Mouse (Mus musculus): ENCODE measurements around the gene Cdx2.

Gene Cdx2

DNA sequence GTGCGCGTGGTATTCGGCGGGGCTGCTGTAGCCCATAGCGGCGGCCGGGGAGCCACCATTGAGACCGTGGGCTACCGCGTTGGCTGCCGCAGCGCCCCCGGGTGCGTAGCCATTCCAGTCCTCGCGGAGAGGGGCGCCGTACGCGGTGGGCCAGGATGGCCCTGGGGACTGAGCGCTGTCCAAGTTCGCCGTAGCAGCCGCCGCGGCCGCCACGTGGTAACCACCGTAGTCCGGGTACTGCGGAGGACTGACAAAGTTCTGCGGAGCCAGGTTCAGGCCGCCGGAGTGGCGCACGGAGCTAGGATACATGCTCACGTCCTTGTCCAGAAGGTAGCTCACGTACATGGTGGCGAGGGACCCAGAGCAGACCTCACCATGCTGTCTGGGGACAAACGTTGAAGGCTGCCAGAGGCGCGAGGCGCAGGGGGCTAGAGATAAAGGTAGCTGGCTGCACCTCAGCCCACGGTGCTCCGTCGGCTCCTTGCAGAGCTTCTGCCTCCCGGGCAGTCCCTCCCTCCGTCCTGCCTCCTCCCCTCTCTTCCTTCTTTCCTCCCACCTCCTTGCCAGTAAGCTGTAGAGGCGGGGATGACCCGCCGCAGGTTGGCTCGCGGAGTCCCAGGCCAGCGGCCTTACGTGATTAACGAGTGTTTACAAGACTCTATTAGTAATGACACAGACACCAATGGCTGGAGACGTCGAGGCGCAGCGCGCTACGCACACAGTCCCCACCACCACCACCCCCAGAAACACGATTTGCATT lies at the start of gene Cdx2:
Gene Cdx2 (minus strand): TSS at position 633 of the 760 bp plus-strand sequence.
- DNase-seq (ENCODE audit: low spot score in 2 of 2), result no peak

DNA sequence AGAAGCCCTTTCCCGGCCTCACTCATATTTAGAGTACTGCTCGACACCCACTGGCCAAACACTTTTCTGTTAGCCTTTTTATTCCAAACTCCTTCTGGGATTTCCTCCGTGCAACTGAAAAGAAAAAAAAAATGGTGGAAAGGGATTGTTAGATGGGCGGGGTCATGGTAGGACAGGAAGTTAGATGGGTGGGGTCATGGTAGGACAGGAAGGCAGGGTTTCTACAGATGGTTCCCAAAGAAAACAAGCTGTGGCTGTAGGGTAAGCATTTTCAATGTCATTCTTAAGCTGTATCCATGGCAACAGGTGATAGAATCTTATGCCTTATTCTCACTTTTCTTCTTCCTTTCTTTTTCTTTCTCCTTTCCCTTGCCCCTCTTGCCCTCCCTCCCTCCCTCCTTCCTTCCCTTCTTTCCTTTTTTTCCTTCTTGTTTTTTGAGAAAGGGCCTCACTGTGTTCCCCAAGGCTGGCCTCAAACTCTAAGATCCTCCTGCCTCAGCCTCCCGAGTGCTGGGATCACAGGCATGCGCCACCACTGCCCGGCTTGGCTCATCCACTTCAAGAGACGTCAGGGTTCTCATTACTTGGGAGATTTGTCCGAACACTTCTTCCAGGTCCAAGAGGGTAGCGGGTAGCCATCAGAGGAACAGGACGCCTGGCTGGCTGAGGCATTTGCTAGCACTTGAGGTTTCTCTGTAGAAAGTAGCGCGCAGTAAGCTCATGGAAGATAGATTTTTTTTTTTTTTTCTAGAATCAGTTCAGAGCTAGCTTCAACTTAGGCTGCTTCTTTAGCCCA lies 49.4 kb upstream of the Cdx2 start:
- no peak for DNase-seq (ENCODE audit: low spot score in 2 of 2)

DNA sequence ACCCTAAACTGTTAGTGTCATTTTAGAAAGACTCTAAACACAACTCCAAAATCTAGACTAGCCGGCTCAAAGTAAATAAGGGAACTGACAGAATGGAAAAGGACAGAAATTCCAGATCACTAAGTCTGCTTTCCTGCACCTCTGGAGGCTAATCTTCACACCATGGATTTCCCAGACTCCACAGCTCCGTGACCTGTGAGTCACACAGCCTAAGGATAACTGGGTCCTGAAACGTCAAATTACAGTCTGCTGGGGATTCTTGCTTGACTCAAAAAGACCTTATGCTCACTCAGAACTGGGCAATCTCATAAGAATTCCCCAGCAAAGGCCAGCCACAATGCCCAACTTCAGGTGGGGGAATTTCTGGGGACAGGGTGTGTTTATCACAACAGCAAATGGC lies 48.7 kb upstream of the Cdx2 start:
- DNase-seq (ENCODE audit: low spot score in 2 of 2), result no peak

DNA sequence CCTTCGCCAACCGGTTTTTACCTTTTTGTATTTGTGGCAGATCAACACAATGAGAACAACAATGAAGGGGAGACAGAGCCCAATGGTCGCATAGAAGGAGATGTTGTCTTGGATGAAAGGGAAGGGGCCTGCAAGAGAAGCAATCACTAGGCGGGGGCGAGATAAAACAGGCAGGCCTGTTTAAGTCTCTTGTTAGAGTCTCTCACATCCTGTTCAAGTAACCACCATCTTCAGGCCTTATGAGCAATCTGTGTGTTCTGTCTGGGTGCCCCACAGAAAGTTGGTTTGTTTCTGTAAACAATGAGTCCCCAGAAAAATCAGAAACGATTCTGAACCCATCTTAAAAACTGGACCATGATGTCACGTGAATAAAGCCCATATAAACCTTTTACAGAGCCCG lies 47.9 kb upstream of the Cdx2 start:
- DNase-seq (ENCODE audit: low spot score in 2 of 2), result no peak

DNA sequence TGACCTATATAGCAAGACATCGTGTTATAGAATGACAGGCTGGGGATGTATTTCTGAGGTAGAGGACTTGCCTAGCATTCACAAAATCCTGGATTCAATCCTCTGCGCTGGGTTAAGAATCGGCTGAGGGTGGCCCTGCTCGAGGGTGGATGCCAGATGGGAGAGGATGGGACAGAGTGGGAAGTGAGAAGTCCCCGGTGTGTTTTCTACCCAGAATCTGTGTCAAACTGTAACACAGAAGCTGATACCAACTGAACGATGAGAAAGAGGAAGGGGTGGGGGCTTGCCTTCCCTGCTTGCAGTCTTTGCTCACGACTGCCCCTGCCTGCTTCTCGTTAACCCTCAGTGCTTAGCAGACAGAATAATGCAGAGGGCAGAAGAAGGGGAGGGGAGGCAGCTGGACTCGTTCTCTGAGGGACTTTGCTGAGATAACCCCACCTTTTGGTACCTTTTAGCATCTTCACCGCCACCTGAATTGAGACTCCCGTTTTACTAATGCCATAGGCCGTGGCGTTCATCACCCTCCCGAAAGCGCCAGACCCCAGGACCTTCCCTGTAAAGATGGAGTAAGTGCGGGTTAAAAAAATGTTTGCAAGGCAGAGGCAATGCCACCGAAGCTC lies 47.2 kb upstream of the Cdx2 start:
- peak; percentile 70 to 72 for DNase-seq (ENCODE audit: low spot score in 2 of 2)

GRCm38 (mm10) chr5:147351931-147352330 lies 44.9 kb upstream of the Cdx2 start:
- no peak for DNase-seq (ENCODE audit: low spot score in 2 of 2)

- DNase-seq (ENCODE audit: low spot score in 2 of 2), result no peak
These were observed 38.9 kb upstream of the Cdx2 start for GRCm38 (mm10) chr5:147345981-147346380.

DNA sequence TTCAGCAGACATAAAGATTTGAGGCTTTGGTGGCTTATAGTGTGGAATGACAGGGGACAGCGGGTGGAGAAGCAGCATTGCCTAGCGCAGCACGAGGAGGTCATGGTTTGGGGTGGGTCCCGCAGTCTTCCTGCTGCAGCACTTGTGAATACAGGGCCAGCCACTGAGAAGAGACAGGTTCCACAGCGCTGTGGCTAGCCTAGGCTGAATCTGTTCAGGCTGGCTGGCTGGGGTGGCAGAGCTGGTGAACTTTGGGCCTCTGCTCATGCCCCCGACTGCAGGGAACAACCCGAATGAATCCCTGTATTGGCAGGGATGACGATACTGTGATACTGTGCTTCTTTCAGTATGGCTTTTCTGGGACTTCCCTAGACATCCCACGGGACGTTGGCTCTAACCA lies 36.8 kb upstream of the Cdx2 start:
- no peak for DNase-seq (ENCODE audit: low spot score in 2 of 2)

DNA sequence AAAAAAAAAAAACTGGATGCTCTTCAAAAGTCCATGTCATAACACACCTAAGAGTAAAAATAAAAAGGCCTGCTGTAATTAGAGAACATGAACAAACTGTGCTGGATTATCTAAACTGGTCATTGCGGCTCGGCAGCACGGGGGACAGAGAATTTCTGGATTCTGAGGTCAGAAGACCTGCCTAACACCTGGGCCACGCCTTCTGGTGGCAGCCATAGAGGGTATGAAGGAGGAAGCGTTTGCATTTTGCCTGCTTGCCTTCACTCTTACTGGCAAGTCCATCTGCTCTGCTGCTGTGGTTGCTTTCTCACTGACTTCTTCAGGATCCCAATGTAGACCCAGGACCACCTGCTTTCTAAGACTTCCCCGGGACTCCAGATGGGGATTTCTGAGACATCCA lies 35.8 kb upstream of the Cdx2 start:
- DNase-seq (ENCODE audit: low spot score in 2 of 2), result no peak

DNA sequence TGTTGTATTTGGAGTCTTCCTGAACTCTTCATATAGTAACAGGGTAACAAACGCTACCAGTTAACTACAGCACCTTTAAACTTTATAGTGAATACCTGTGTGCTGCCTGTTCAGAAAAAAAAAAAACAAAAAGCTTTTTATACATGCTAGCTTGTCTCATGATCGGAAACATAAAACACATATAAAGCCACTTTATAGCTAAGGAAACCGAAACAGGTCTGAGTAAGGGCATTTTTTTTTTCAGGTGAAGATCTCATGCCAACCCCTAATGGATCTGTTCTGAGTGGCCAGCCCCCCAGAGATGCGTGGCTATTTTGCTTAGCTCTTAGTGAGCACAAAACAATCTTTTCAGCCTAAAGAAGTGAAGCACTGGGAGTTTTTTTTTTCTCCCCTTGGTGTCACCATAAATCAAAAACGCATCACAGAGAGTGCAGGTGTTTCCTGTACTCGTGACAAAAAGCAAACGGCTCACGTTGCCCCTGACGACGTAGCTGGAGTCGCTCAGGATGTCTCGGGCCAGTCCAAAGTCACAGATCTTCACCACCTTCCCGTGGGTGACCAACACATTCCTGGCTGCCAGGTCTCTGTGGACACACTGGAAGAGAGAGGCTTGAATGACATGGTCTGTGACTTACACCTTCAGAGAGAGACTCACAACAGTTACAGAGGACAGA lies 33.8 kb upstream of the Cdx2 start:
- DNase-seq (ENCODE audit: low spot score in 2 of 2), result no peak

GRCm38 (mm10) chr5:147339560-147339959 lies 32.5 kb upstream of the Cdx2 start:
- no peak for DNase-seq (ENCODE audit: low spot score in 2 of 2)

- no peak for DNase-seq (ENCODE audit: low spot score in 2 of 2)
These were observed 31.9 kb upstream of the Cdx2 start for GRCm38 (mm10) chr5:147338967-147339366.

- DNase-seq (ENCODE audit: low spot score in 2 of 2), result no peak
These were observed 25.6 kb upstream of the Cdx2 start for GRCm38 (mm10) chr5:147332711-147333110.

GRCm38 (mm10) chr5:147331547-147331946 lies 24.5 kb upstream of the Cdx2 start:
- DNase-seq (ENCODE audit: low spot score in 2 of 2), result peak; percentile 24 to 35

DNA sequence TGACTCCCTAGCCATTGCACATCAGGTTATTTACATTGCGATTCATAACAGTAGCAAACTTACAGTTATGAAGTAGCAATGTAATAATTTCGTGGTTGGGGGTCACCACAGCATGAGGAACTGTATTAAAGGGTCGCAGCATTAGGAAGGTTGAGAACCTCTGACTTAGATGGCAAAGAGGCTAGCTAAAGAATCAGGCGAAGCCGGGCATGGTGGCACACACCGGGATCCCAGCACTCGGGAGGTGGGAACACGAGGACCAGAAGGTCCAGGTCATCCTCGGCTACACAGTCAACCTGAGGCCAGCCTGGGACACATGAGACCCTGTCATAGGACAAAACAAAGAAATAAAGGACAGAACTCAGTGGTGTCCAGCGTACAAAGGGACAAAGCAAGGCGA lies 22.9 kb upstream of the Cdx2 start:
- no peak for DNase-seq (ENCODE audit: low spot score in 2 of 2)

DNA sequence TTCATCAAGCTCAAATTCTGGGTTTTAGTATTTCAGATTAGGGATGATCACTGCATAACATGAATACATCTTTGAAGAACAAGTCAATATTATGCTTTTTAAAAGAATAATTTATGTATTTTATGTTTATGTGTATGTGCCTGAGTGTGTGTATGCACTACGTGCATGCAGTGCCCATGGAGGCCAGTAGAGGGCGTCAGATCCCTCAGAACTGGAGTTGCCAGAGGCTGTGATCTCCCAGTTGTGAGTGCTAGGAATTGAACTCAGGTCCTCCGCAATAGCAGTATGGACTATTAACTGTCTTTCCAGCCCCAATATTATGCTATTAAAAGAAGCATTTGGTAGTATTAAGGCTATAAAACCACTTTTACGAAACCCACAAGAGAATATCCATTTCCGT lies 20.6 kb upstream of the Cdx2 start:
- no peak for DNase-seq (ENCODE audit: low spot score in 2 of 2)

DNA sequence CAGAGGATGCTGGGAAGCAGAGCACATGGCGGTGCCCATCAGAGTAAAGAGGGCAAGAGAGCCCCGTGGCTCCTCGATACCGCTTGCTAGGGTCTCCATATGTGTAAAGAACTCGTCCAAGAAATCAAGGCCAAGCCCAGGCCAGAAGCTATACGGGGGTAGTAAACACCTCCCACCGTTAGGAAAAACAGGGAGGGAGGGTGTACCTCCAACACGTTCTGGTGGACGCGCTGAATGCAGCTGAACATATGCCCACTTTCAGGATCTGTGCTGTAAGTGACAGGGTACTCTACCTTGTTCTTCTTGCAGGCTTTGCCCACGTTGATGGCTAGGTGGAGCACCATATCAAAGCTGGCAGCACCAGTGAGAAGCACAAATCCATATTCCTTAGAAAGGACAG lies 18.9 kb upstream of the Cdx2 start:
- no peak for DNase-seq (ENCODE audit: low spot score in 2 of 2)

DNA sequence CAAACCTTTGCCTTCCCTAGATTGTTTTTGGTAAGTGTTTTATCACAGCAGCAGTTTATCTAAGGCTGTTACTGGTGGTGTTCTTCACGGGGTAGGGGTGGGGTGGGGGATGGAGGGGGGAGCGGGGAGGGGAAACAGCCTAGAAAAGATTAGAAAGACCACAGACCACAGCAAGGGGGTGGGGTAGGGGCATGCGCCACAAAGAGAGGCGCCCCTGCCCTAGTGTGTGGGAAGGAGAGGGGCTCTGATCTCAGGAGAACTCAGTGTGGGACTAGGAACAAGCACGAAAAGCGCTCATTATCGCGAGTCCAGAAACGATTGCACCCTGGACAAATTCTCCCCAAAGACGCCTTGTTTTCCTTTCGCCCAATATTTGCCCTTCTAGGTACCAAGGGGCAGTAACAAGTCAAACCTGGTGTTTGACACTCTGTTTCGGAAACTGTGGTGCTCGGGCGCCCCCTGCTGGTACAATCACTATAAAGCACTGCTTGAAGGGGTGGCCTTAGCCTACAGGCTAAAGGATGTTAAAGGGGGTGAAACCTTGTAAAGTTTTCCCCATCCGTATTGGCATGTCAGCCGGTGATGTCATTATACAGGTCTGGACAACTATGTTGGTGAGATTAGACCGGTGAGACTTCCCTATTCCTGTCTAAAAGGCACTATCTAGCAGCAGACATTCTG lies 16.3 kb upstream of the Cdx2 start:
- peak; percentile 56 to 59 for DNase-seq (ENCODE audit: low spot score in 2 of 2)

GRCm38 (mm10) chr5:147322183-147322582 lies 15.1 kb upstream of the Cdx2 start, which contains the start of gene Urad:
TSS of gene Urad (minus strand) at chr5:147322440.
- no peak for DNase-seq (ENCODE audit: low spot score in 2 of 2)

DNA sequence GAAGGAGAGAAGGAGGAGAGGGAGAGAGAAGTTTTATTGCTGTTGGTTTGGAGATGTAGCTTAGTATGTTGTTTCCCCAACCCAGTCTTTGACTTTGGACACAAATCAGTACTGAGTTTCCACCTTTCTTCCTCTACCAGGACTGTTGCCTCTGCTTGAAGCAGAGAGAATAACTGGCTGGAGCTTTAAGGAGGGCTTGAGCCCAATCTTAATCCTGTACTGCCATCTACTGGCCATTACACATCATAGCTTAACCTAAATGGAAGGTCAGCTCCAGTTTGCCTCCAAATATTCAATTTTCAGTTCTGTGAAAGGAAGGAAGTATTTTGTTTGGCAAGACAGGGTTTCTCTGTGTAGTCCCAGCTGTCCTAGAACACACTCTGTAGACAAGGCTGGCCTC lies 12.6 kb upstream of the Cdx2 start:
- DNase-seq (ENCODE audit: low spot score in 2 of 2), result no peak

DNA sequence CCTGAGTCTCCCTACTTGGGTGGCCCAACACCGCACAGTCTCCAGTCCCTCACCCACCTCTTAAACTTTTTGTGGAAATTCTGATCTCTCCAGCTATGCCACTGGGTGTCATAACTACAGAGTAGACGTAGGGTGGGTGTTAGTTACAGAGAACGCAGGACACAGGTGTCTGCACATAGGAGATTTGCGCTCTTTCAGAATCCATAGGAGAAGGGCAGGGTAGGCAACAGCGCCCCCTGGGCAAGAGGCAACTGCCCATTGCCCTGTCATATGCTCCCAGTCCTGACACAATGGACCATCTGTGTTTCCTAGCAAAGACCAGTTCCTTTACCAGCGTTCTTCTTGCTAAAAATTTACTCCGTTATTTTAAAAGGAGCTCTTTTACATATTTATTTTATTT lies 10.9 kb upstream of the Cdx2 start:
- no peak for DNase-seq (ENCODE audit: low spot score in 2 of 2)

GRCm38 (mm10) chr5:147317321-147317720 lies 10.3 kb upstream of the Cdx2 start:
- no peak for DNase-seq (ENCODE audit: low spot score in 2 of 2)

Data from frontal cortex, postnatal 36 days (tissue).